Mouse (Mus musculus) kidney, embryonic 14.5 days (tissue): ENCODE results near the gene Ift81. TPM values are rescaled to one million over a fixed set of nuclear protein-coding genes. Genes with fewer than 3 reads are reported as not detected.

Source experiments
- ATAC-seq: fragments of 200-750 bp; cut with Nextera tagmentation; 2 replicates; pipeline ENCODE4 v1.8.0; 2017; ENCODE audit warnings: moderate number of reproducible peaks, mild to moderate bottlenecking, moderate TSS enrichment, moderate library complexity; ENCODE audit not compliant: low FRiP score, low TSS enrichment
- H3K27ac ChIP-seq: fragments of 300-500 bp; sonication (generic); 2 replicates; pipeline ENCODE4 v1.5.1; 2014; ENCODE audit warnings: low read depth, mild to moderate bottlenecking, low read length, moderate library complexity, mixed read lengths
- H3K27me3 ChIP-seq: fragments of 300-500 bp; sonication (generic); 2 replicates; pipeline ENCODE4 v1.6.1; 2014; ENCODE audit warnings: mild to moderate bottlenecking, low read length; ENCODE audit not compliant: control insufficient read depth, insufficient read depth
- H3K36me3 ChIP-seq: fragments of 300-500 bp; sonication (generic); 2 replicates; pipeline ENCODE4 v1.6.1; 2014; ENCODE audit warnings: low read length, mixed read lengths; ENCODE audit not compliant: control insufficient read depth, insufficient read depth
- H3K4me1 ChIP-seq: fragments of 300-500 bp; sonication (generic); 2 replicates; pipeline ENCODE4 v1.6.1; 2014; ENCODE audit warnings: low read length, mixed read lengths; ENCODE audit not compliant: control insufficient read depth, insufficient read depth
- H3K4me2 ChIP-seq: fragments of 300-500 bp; sonication (generic); replicated peaks from 2 replicates; pipeline ENCODE4 v1.6.1; 2014; ENCODE audit warnings: low read depth, mild to moderate bottlenecking, low read length
- H3K4me3 ChIP-seq: fragments of 300-500 bp; sonication (generic); 2 replicates; pipeline ENCODE4 v1.5.1; 2014; ENCODE audit warnings: mild to moderate bottlenecking, low read length
- H3K9ac ChIP-seq: fragments of 300-500 bp; sonication (generic); 2 replicates; pipeline ENCODE4 v1.6.1; 2014; ENCODE audit warnings: low read depth, mild to moderate bottlenecking, low read length, moderate library complexity
- H3K9me3 ChIP-seq: fragments of 300-500 bp; sonication (generic); 2 replicates; pipeline ENCODE4 v1.6.1; 2016; ENCODE audit warnings: low read length; ENCODE audit not compliant: control insufficient read depth
- WGBS: fragments of 180-500 bp; shearing (Covaris S2); extraction: QIAGEN DNeasy Blood & Tissue Kit; methylation state at CpG from one replicate; pipeline ENCODE4 v1.1.7; 2014; 5-methylcytosine and 5-hydroxymethylcytosine counted together
- polyA plus RNA-seq: library from polyadenylated mRNA; unstranded; fragments of >200 nt; fragmentation: Nextera tagmentation; extraction: Ambion mirVana; gene quantifications from 2 replicates; pipeline ENCODE4 v1.2.1, GENCODE M21; 2014

Ift81 gene
- polyA plus RNA-seq, 1 experiment from 2014 or later = 46.0 TPM

GRCm38 (mm10) chr5:122547810-122548209, 66.5 kb downstream of the Ift81 start:
- Histone ChIP-seq H3K27ac (no peak overlapping the region), H3K27me3 (no peaks in the 10 kb centered on the region)

GRCm38 (mm10) chr5:122547251-122547714, 67.0 kb downstream of the Ift81 start:
- WGBS = 50% methylated on average over 7 of the region's 7 CpGs
- Histone ChIP-seq H3K36me3 (no peaks in the 10 kb centered on the region), H3K9me3 (no peaks in the 10 kb centered on the region), H3K9ac (no peak overlapping the region), H3K4me1 (no peaks in the 10 kb centered on the region), H3K4me3 (no peak overlapping the region), H3K4me2 (no peak overlapping the region), H3K27me3 (no peaks in the 10 kb centered on the region), H3K27ac (no peak overlapping the region)
- ATAC-seq = no peak

More at GRCm38 (mm10) chr5:122547810-122548209, 66.5 kb downstream of the Ift81 start:
- H3K36me3 ChIP-seq = no peaks in the 10 kb centered on the region
- no peak overlapping the region for H3K9ac ChIP-seq
- H3K4me3 ChIP-seq = no peak overlapping the region
- 36% methylated on average over 6 of the region's 6 CpGs for WGBS
- H3K4me1 ChIP-seq = no peaks in the 10 kb centered on the region
- H3K4me2 ChIP-seq = no peak overlapping the region
- no peaks in the 10 kb centered on the region for H3K9me3 ChIP-seq
- ATAC-seq = no peak

GRCm38 (mm10) chr5:122543392-122543791, 70.9 kb downstream of the Ift81 start:
- H3K9ac ChIP-seq = no peak overlapping the region
- no peak overlapping the region for H3K4me3 ChIP-seq
- no peak overlapping the region for H3K27ac ChIP-seq
- peaks cover 4% of the 10 kb centered on the region; the same call in 1 of the 2 replicates for H3K36me3 ChIP-seq
- no peaks in the 10 kb centered on the region for H3K9me3 ChIP-seq
- H3K4me1 ChIP-seq = no peaks in the 10 kb centered on the region
- no peak for ATAC-seq
- 88% methylated on average over 6 of the region's 6 CpGs for WGBS
- no peak overlapping the region for H3K4me2 ChIP-seq
- H3K27me3 ChIP-seq = no peaks in the 10 kb centered on the region

GRCm38 (mm10) chr5:122541871-122542270, 72.4 kb downstream of the Ift81 start:
- H3K4me1 ChIP-seq = no peaks in the 10 kb centered on the region
- H3K4me2 ChIP-seq = no peak overlapping the region
- no peaks in the 10 kb centered on the region for H3K27me3 ChIP-seq
- H3K27ac ChIP-seq = no peak overlapping the region
- 86% methylated on average over 8 of the region's 8 CpGs for WGBS
- ATAC-seq = no peak
- H3K9ac ChIP-seq = no peak overlapping the region
- no peak overlapping the region for H3K4me3 ChIP-seq
- no peaks in the 10 kb centered on the region for H3K9me3 ChIP-seq
- H3K36me3 ChIP-seq = peaks cover 4% of the 10 kb centered on the region; the same call in 1 of the 2 replicates

- WGBS = 95% methylated on average over 11 of the region's 11 CpGs
- Histone ChIP-seq H3K9me3 (no peaks in the 10 kb centered on the region), H3K9ac (no peak overlapping the region), H3K4me2 (no peak overlapping the region), H3K27ac (no peak overlapping the region), H3K4me1 (no peaks in the 10 kb centered on the region), H3K4me3 (no peak overlapping the region), H3K27me3 (no peaks in the 10 kb centered on the region), H3K36me3 (peaks cover 4% of the 10 kb centered on the region; the same call in 1 of the 2 replicates)
- no peak for ATAC-seq
Observed at GRCm38 (mm10) chr5:122538077-122538476, 76.2 kb downstream of the Ift81 start.

- Histone ChIP-seq H3K4me2 (no peak overlapping the region), H3K4me3 (no peak overlapping the region), H3K36me3 (peaks cover 4% of the 10 kb centered on the region; the same call in 1 of the 2 replicates), H3K9me3 (no peaks in the 10 kb centered on the region), H3K27ac (no peak overlapping the region), H3K4me1 (no peaks in the 10 kb centered on the region), H3K27me3 (no peaks in the 10 kb centered on the region), H3K9ac (no peak overlapping the region)
- WGBS = 97% methylated on average over 5 of the region's 5 CpGs
- no peak for ATAC-seq
Observed at GRCm38 (mm10) chr5:122537654-122538053, 76.7 kb downstream of the Ift81 start.

GRCm38 (mm10) chr5:122533884-122534283, 80.4 kb downstream of the Ift81 start:
- Histone ChIP-seq H3K27ac (no peak overlapping the region), H3K9me3 (no peaks in the 10 kb centered on the region), H3K27me3 (no peaks in the 10 kb centered on the region), H3K4me1 (peaks cover 14% of the 10 kb centered on the region), H3K9ac (no peak overlapping the region), H3K36me3 (no peaks in the 10 kb centered on the region), H3K4me3 (no peak overlapping the region), H3K4me2 (no peak overlapping the region)
- ATAC-seq = no peak
- WGBS = 85% methylated on average over 8 of the region's 8 CpGs

- Histone ChIP-seq H3K9ac (no peak overlapping the region), H3K4me1 (peaks cover 39% of the 10 kb centered on the region), H3K36me3 (no peaks in the 10 kb centered on the region), H3K4me3 (no peak overlapping the region), H3K9me3 (no peaks in the 10 kb centered on the region), H3K27ac (peak overlapping the region; percentile 60; the same call in 1 of the 2 replicates), H3K4me2 (no peak overlapping the region), H3K27me3 (no peaks in the 10 kb centered on the region)
- no peak for ATAC-seq
- WGBS = 55% methylated on average over 9 of the region's 9 CpGs
Observed at GRCm38 (mm10) chr5:122529913-122530604, 84.3 kb downstream of the Ift81 start.

GRCm38 (mm10) chr5:122529316-122529715, 85.0 kb downstream of the Ift81 start:
- H3K36me3 ChIP-seq = no peaks in the 10 kb centered on the region
- peak; percentile 55; the same call in 1 of the 2 replicates for ATAC-seq
- no peak overlapping the region for H3K4me2 ChIP-seq
- WGBS = 48% methylated on average over 3 of the region's 3 CpGs
- H3K27me3 ChIP-seq = no peaks in the 10 kb centered on the region
- peak overlapping the region; percentile 60; the same call in 1 of the 2 replicates for H3K27ac ChIP-seq
- 0 out of 2 replicates have a peak overlapping the region, but pooled peaks have one; percentile 3 for H3K9ac ChIP-seq
- H3K9me3 ChIP-seq = no peaks in the 10 kb centered on the region
- H3K4me1 ChIP-seq = peaks cover 42% of the 10 kb centered on the region
- no peak overlapping the region for H3K4me3 ChIP-seq
